Mouse (Mus musculus): Measurements from ENCODE around the gene Rpgr. TPM values are rescaled to one million over a fixed set of nuclear protein-coding genes. Genes with fewer than 3 reads are reported as not detected.

The Rpgr gene
- polyA plus RNA-seq, 1 experiment, result 1.4 TPM

DNA sequence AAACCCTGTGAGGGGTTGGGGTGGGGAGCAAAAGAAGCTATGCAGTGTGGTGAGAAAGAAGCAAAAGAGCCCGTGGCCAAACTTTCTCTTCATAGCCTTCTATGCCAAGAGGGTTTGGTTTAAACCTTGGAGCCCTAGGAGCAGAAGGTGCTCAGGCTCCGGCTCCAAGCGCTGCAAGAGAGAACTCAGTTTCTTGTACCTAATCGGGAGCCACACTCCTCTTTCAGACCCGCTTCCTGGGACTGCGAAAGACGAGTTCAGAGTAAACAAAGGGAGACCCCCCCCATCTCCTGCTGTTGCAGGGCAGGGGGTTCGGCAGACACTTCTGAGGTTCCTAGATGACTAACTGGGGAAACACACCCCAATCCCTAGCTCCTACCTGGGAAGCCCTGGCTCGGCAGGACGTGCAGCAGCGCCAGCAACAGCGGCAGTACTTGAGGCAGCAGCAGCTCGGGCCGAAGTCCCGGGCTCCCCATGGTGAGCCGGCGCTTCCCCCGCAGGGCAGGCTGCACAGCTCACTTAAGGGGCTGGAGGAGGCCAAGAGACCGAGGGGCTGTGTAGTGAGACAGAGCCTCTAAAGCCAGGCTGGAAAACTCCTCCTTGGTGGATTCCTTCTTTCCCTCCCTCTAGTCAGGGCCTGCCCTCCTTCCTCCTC lies 99.5 kb downstream of the Rpgr start, which contains the start of gene Srpx:
TSS of gene Srpx (minus strand) at position 645 of the 655 bp plus-strand sequence.
- Histone ChIP-seq H3K27me3 (ENCODE audit: control insufficient read depth, insufficient read depth, insufficient read length) (no peaks in the 10 kb centered on the region), H3K4me2 (ENCODE audit: low read depth) (no peak within 1 kb of the TSS), H3K4me3 (no peak within 1 kb of the TSS), H3K36me3 (ENCODE audit: control insufficient read depth, insufficient read depth) (no peaks in the 10 kb centered on the region), H3ac (ENCODE audit: control insufficient read depth, insufficient read length) (no peak within 1 kb of the TSS), H3K79me2 (ENCODE audit: control insufficient read depth, insufficient read depth) (no peaks in the 10 kb centered on the region)
- no peak for TF ChIP-seq REST (IDR thresholded peaks at IDR 0.05; ENCODE audit: insufficient read depth, insufficient read length)
- no peak for TF ChIP-seq CEBPB (IDR thresholded peaks at IDR 0.05; ENCODE audit: insufficient read depth, poor library complexity, severe bottlenecking)
- no peak for TF ChIP-seq TCF3 (IDR thresholded peaks at IDR 0.05; ENCODE audit: insufficient read length, low read depth)
- TF ChIP-seq TCF12 (IDR thresholded peaks at IDR 0.05; ENCODE audit: insufficient read depth, poor library complexity, severe bottlenecking), result no peak
- TF ChIP-seq POLR2AphosphoS2 (IDR thresholded peaks at IDR 0.05; ENCODE audit: insufficient read length, low read depth), result no peak
- TF ChIP-seq POLR2A (IDR thresholded peaks at IDR 0.05; ENCODE audit: insufficient read length, low read depth), result no peak
- TF ChIP-seq USF1 (IDR thresholded peaks at IDR 0.05; ENCODE audit: low read depth), result no peak
- TF ChIP-seq E2F4 (IDR thresholded peaks at IDR 0.05; ENCODE audit: insufficient read depth), result no peak
- TF ChIP-seq MAX (IDR thresholded peaks at IDR 0.05; ENCODE audit: low read depth), result no peak
- no peak for TF ChIP-seq MYOG (IDR thresholded peaks at IDR 0.05; ENCODE audit: control insufficient read depth in 1 of 3, insufficient read depth in 1 of 3, insufficient read length in 2 of 3, low read depth in 2 of 3)
- no peak for TF ChIP-seq MYOD1 (IDR thresholded peaks at IDR 0.05; ENCODE audit: control insufficient read depth in 1 of 3, insufficient read length in 2 of 3, low read depth in 2 of 3)
- TF ChIP-seq SRF (IDR thresholded peaks at IDR 0.05; ENCODE audit: control insufficient read depth, insufficient read length, low read depth), result no peak

DNA sequence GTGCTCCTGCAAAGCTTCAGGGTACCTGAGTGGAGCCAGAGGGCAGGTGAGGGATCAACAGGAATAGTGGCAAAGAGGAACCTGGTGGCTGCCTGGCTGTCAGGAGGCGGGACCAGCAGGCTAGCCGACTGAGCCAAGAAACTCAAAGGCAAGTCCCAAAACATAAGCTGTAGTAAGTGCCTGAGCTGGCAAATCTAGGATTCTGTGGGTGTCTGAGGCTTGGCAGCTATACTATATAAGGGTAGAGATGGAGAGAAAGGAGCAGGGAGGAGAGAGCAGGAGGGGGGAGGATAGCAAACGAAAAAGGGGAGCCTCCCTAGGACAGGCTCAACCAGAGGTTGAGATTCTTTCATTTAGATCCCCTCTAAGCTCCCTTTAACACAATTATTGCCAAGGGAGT lies 100.9 kb downstream of the Rpgr start:
- no peak overlapping the region for H3K4me3 ChIP-seq
- TF ChIP-seq TCF3 (IDR thresholded peaks at IDR 0.05; ENCODE audit: insufficient read length, low read depth) (no peak), USF1 (IDR thresholded peaks at IDR 0.05; ENCODE audit: low read depth) (no peak), MYOG (IDR thresholded peaks at IDR 0.05; ENCODE audit: control insufficient read depth in 1 of 3, insufficient read depth in 1 of 3, insufficient read length in 2 of 3, low read depth in 2 of 3) (no peak)
- no peaks in the 10 kb centered on the region for H3K27me3 ChIP-seq (ENCODE audit: control insufficient read depth, insufficient read depth, insufficient read length)
- no peak overlapping the region for H3ac ChIP-seq (ENCODE audit: control insufficient read depth, insufficient read length)
- H3K4me2 ChIP-seq (ENCODE audit: low read depth), result no peak overlapping the region
- H3K36me3 ChIP-seq (ENCODE audit: control insufficient read depth, insufficient read depth), result no peaks in the 10 kb centered on the region
- H3K79me2 ChIP-seq (ENCODE audit: control insufficient read depth, insufficient read depth), result no peaks in the 10 kb centered on the region

GRCm38 (mm10) chrX:10110736-10111135 lies 106.0 kb downstream of the Rpgr start:
- Histone ChIP-seq H3K36me3 (ENCODE audit: control insufficient read depth, insufficient read depth) (no peaks in the 10 kb centered on the region), H3K4me2 (ENCODE audit: low read depth) (no peak overlapping the region), H3K79me2 (ENCODE audit: control insufficient read depth, insufficient read depth) (no peaks in the 10 kb centered on the region), H3K27me3 (ENCODE audit: control insufficient read depth, insufficient read depth, insufficient read length) (no peaks in the 10 kb centered on the region), H3ac (ENCODE audit: control insufficient read depth, insufficient read length) (no peak overlapping the region), H3K4me3 (no peak overlapping the region)
- TF ChIP-seq POLR2AphosphoS2 (IDR thresholded peaks at IDR 0.05; ENCODE audit: insufficient read length, low read depth) (no peak), TCF12 (IDR thresholded peaks at IDR 0.05; ENCODE audit: insufficient read depth, poor library complexity, severe bottlenecking) (no peak), USF1 (IDR thresholded peaks at IDR 0.05; ENCODE audit: low read depth) (no peak), E2F4 (IDR thresholded peaks at IDR 0.05; ENCODE audit: insufficient read depth) (no peak), POLR2A (IDR thresholded peaks at IDR 0.05; ENCODE audit: insufficient read length, low read depth) (no peak)

DNA sequence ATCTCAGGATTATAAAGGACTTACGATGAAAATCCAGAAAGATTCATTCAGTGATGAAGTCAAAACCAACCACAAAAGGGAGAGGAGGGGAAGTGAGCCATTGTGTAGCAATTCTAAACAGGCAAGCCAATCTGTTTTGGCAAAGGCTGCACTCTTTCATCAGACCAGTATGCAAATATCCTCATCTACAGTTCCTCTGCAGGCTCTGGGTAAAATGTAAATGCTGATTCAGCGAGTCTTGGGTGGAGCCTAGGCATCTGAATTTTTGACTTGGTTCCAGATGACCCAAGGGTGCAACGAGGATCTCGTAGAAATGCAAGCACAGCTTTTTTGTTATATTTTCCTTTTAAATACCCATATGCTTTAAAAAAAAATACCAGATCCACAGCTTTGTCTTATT lies 108.2 kb downstream of the Rpgr start:
- Histone ChIP-seq H3K4me3 (no peak overlapping the region), H3K36me3 (ENCODE audit: control insufficient read depth, insufficient read depth) (no peaks in the 10 kb centered on the region), H3K27me3 (ENCODE audit: control insufficient read depth, insufficient read depth, insufficient read length) (no peaks in the 10 kb centered on the region), H3K4me2 (ENCODE audit: low read depth) (no peak overlapping the region), H3K79me2 (ENCODE audit: control insufficient read depth, insufficient read depth) (no peaks in the 10 kb centered on the region), H3ac (ENCODE audit: control insufficient read depth, insufficient read length) (no peak overlapping the region)
- TF ChIP-seq E2F4 (IDR thresholded peaks at IDR 0.05; ENCODE audit: insufficient read depth), result no peak
- TF ChIP-seq CEBPB (IDR thresholded peaks at IDR 0.05; ENCODE audit: insufficient read depth, poor library complexity, severe bottlenecking), result no peak
- no peak for TF ChIP-seq SRF (IDR thresholded peaks at IDR 0.05; ENCODE audit: control insufficient read depth, insufficient read length, low read depth)
- no peak for TF ChIP-seq TCF12 (IDR thresholded peaks at IDR 0.05; ENCODE audit: insufficient read depth, poor library complexity, severe bottlenecking)
- no peak for TF ChIP-seq MYOD1 (IDR thresholded peaks at IDR 0.05; ENCODE audit: control insufficient read depth in 1 of 3, insufficient read length in 2 of 3, low read depth in 2 of 3)
- no peak for TF ChIP-seq REST (IDR thresholded peaks at IDR 0.05; ENCODE audit: insufficient read depth, insufficient read length)
- TF ChIP-seq MYOG (IDR thresholded peaks at IDR 0.05; ENCODE audit: control insufficient read depth in 1 of 3, insufficient read depth in 1 of 3, insufficient read length in 2 of 3, low read depth in 2 of 3), result no peak
- no peak for TF ChIP-seq TCF3 (IDR thresholded peaks at IDR 0.05; ENCODE audit: insufficient read length, low read depth)
- no peak for TF ChIP-seq USF1 (IDR thresholded peaks at IDR 0.05; ENCODE audit: low read depth)

DNA sequence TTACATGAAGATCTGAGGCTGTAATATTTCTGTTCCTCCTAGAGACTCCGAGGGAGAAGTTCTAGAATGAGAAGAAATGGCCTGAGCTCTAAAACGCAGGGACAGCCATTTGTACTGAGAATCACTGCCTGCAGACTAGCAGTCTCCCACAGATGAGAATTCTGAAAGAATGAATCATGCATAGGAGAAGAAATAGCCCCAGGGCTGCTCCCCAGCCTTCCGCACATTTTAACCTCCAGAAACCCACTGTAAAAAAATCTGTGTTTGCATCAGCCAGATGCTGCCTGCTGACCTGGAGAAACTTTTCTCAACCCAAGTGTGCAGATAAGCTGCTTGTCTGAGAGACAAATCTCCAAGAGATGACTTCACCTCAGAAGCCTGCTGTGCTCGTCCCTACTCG lies 111.2 kb downstream of the Rpgr start:
- TF ChIP-seq E2F4 (IDR thresholded peaks at IDR 0.05; ENCODE audit: insufficient read depth), result no peak
- no peak for TF ChIP-seq CEBPB (IDR thresholded peaks at IDR 0.05; ENCODE audit: insufficient read depth, poor library complexity, severe bottlenecking)
- TF ChIP-seq POLR2A (IDR thresholded peaks at IDR 0.05; ENCODE audit: insufficient read length, low read depth), result no peak
- no peak for TF ChIP-seq TCF3 (IDR thresholded peaks at IDR 0.05; ENCODE audit: insufficient read length, low read depth)
- no peak for TF ChIP-seq POLR2AphosphoS2 (IDR thresholded peaks at IDR 0.05; ENCODE audit: insufficient read length, low read depth)
- TF ChIP-seq SRF (IDR thresholded peaks at IDR 0.05; ENCODE audit: control insufficient read depth, insufficient read length, low read depth), result no peak
- no peak for TF ChIP-seq MAX (IDR thresholded peaks at IDR 0.05; ENCODE audit: low read depth)
- no peak for TF ChIP-seq USF1 (IDR thresholded peaks at IDR 0.05; ENCODE audit: low read depth)
- TF ChIP-seq REST (IDR thresholded peaks at IDR 0.05; ENCODE audit: insufficient read depth, insufficient read length), result no peak
- no peak for TF ChIP-seq TCF12 (IDR thresholded peaks at IDR 0.05; ENCODE audit: insufficient read depth, poor library complexity, severe bottlenecking)
- Histone ChIP-seq H3K4me3 (no peak overlapping the region), H3K27me3 (ENCODE audit: control insufficient read depth, insufficient read depth, insufficient read length) (no peaks in the 10 kb centered on the region)

More for the DNA sequence above, 111.2 kb downstream of the Rpgr start:
- Histone ChIP-seq H3ac (ENCODE audit: control insufficient read depth, insufficient read length) (no peak overlapping the region), H3K79me2 (ENCODE audit: control insufficient read depth, insufficient read depth) (no peaks in the 10 kb centered on the region), H3K4me2 (ENCODE audit: low read depth) (peak overlapping the region; percentile 56), H3K36me3 (ENCODE audit: control insufficient read depth, insufficient read depth) (no peaks in the 10 kb centered on the region)

Measured in myocyte (in vitro differentiated cells).